Mouse (Mus musculus): ENCODE results near the gene Tent5a. TPM values are rescaled to one million over a fixed set of nuclear protein-coding genes. Genes with fewer than 3 reads are reported as not detected.

Gene Tent5a
- polyA plus RNA-seq, 1 experiment, result 1.4 TPM

- H3K27ac ChIP-seq (ENCODE audit: insufficient read depth, low read length), result no peak overlapping the region
- no peaks in the 10 kb centered on the region for H3K27me3 ChIP-seq (ENCODE audit: control insufficient read depth, insufficient read depth, low read length)
- TF ChIP-seq CTCF (IDR thresholded peaks at IDR 0.05; ENCODE audit: borderline replicate concordance, insufficient read depth, low read depth, low read length) (no peak), POLR2A (IDR thresholded peaks at IDR 0.05; ENCODE audit: borderline replicate concordance, insufficient read depth, low read length) (no peak)
- no peak for DNase-seq
- 80% methylated on average over 2 of the region's 2 CpGs for WGBS
- H3K4me3 ChIP-seq (replicated peaks; ENCODE audit: insufficient read depth, low read depth, low read length), result no peak overlapping the region
- H3K4me1 ChIP-seq (ENCODE audit: control insufficient read depth, insufficient read depth, low read length), result no peaks in the 10 kb centered on the region
Observed at GRCm38 (mm10) chr9:85274114-85274513, 53.0 kb downstream of the Tent5a start.

Other genes with a start within 250 kb of the Tent5a start
- gene Gm11114, start 14.6 kb downstream of the Tent5a start, polyA plus RNA-seq (2012; rRNA removed), result not detected in 2 replicates

All from cerebellum, adult 2 months (tissue).